Mouse (Mus musculus): Measurements from ENCODE around the gene Cpeb1.
"Not testable (repeated sequence)": the region's sequence is repeated elsewhere in the genome, so short reads cannot be mapped to it uniquely, and the experiment has no call there.

Cpeb1 gene

DNA sequence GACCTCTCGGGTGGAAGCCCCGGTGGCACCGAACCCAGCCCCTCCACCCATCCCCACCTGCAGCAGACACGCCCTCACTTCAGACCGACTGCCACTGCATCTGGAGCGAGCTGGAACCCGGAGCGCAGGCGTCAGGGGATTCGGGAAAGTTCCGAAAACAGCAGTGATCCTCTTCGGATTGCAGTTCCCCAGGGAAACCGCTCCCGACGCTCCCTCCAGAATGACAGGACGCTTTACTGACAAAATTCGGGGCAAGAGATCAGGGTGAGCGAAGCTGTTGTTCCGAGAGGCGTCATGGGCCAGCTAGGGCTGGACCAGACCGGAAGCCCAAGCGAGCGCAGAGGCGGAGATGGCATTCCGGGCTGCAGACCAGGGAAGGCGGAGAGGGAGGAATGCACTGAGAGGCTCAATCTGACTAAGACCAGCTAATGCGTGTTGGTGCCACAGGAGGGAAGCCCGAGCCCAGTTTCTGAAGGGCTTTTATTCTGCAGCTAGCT, at the start of gene Cpeb1:
Gene Cpeb1, minus strand, starts transcription at position 311 of the 497 bp plus-strand sequence.
- peak; percentile 32 for DNase-seq (ENCODE audit: low spot score)

DNA sequence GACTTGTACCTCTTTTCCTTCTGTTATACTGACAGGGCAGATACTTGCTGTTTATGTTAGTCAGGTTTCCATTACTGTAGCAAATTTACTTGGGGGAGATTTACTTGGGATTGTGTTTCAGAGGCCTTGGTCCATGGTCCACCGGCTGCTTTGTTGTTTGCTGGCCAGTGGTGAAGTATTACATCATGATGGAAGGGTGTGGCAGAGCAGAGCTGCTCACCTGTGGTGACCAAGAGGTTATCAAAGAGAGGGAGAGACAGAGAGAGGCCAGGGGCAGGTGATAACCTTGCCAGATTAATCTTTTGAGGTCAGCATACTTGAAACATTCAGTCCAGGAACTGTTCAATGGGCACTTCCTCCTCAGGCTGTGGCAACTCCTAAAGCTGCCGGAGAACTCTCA, 45.8 kb upstream of the Cpeb1 start:
- DNase-seq (ENCODE audit: low spot score): peak; percentile 53

DNA sequence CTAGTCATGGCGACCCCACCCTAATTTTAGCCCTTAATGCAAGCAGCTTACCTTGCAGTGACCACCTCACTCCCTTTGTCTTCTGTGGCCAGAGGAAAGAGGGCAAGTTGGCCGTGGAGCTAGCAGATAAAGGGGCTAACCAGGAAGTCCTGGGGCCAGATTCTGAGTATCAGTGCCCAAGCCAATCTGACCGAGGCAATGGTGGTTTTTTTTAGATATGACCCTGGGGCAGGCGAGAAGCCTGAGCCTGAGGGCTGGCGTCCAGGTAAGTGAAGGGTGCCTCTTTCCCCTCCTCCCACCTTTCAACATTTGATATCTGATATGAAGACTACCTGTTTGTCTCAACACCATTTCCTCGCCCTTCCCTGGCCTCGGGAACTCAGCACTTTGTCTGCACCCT, 42.9 kb upstream of the Cpeb1 start, which contains the start of gene BC048679:
Gene BC048679, minus strand, starts transcription at position 101 of the 400 bp plus-strand sequence.
- DNase-seq (ENCODE audit: low spot score): no peak

GRCm38 (mm10) chr7:81497171-81497570, 41.9 kb upstream of the Cpeb1 start:
- DNase-seq (ENCODE audit: low spot score): no peak

GRCm38 (mm10) chr7:81493331-81494021, 38.2 kb upstream of the Cpeb1 start, which contains the start of gene Ap3b2:
Ap3b2 (minus strand) TSS chr7:81493925.
- DNase-seq (ENCODE audit: low spot score): peak; percentile 75

GRCm38 (mm10) chr7:81492628-81493027, 37.4 kb upstream of the Cpeb1 start:
- DNase-seq (ENCODE audit: low spot score): no peak

GRCm38 (mm10) chr7:81489649-81490048, 34.4 kb upstream of the Cpeb1 start:
- DNase-seq (ENCODE audit: low spot score): no peak

DNA sequence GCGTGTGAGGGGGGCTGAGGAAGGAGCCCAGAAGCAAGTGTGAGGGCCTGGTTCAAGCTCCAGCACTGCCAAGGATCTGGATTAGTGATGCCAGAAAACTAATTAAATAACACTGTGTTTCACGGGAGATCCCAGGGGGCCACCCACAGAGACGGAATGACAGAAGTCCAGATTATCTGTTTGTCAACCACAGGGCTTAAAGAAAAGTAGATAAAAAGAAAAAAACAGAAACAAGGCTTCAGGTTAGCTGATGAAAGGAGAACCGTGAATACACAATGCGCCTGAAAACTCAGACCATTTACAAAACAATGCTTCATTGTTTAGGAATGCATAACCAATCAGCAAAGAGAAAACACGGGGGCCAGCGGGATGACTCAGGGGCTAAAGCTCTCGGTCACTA, 25.5 kb upstream of the Cpeb1 start:
- DNase-seq (ENCODE audit: low spot score): no peak

DNA sequence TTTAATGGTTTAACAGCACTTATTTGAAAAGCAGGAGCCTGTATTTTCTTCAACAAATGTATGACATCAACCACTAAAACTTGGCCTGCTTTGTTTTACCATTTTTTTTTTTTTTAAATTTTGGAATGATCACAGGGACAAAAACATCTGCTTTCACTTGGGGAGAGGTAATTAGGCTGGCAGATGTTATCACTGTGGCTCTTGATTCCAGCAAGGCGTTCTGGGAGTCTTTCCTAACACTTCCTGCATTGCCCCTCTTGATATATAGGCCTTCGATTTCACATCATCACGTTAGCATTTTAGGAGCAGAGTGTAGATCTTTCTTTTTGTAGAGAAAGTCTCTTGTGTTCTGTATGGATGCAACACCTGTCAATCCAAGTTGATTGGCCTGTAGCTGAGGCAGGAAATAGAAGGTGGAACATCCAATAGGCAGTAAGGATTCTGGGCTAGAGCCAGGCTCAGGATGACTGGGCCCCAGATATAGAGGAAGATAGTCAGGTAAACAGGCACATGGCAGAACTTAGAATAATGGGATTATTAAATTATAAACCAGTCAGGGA, 24.3 kb upstream of the Cpeb1 start:
- DNase-seq (ENCODE audit: low spot score): no peak

- DNase-seq (ENCODE audit: low spot score): not testable (repeated sequence)
Measured at GRCm38 (mm10) chr7:81478261-81478660, 23.0 kb upstream of the Cpeb1 start.

GRCm38 (mm10) chr7:81476833-81477232, 21.6 kb upstream of the Cpeb1 start:
- DNase-seq (ENCODE audit: low spot score): peak; percentile 7

DNA sequence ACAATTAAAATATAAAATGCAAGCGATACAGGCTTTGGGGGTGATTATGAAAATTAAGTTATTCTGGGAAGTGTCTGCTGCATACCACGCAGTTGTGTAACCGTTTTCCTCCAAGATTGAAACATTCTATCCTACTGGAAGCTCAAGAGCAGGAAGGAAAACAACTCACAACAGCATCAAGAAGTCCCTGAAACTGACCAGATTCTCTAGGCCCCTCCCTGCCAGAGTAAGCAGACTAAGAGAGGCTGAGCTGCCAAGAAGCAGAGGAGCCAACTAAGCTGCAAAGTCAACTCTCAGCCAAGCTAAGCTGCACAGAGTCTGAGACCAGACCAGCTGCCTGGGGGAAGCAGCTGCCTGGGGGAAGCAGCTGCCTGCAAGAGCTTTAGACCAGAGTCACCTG, 20.0 kb upstream of the Cpeb1 start:
- DNase-seq (ENCODE audit: low spot score): no peak

GRCm38 (mm10) chr7:81464906-81465450, 9.7 kb upstream of the Cpeb1 start:
- DNase-seq (ENCODE audit: low spot score): no peak

DNA sequence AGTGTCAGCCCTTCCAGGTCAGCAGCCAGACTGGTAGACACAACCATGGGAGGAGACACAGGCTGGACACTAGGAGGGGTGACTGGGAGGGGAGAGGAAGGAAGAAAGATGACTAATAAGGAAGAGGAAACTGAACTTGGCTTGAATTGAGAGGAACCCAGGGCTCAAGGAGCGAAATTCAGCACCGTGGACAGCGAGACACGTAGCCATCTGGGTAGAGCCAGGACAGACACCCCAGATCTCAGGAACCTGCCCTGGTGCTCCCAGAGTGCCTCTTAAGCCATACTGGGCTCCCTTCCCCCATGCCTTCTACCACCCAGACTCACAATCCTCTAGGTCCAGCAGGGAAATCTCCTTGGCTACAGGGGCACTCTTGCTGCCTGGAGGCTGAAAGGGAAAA, 8.9 kb upstream of the Cpeb1 start:
- peak; percentile 21 for DNase-seq (ENCODE audit: low spot score)

GRCm38 (mm10) chr7:81462815-81463214, 7.5 kb upstream of the Cpeb1 start:
- DNase-seq (ENCODE audit: low spot score): no peak

GRCm38 (mm10) chr7:81454331-81455039, 780 bp downstream of the Cpeb1 start:
- DNase-seq (ENCODE audit: low spot score): peak; percentile 59

DNA sequence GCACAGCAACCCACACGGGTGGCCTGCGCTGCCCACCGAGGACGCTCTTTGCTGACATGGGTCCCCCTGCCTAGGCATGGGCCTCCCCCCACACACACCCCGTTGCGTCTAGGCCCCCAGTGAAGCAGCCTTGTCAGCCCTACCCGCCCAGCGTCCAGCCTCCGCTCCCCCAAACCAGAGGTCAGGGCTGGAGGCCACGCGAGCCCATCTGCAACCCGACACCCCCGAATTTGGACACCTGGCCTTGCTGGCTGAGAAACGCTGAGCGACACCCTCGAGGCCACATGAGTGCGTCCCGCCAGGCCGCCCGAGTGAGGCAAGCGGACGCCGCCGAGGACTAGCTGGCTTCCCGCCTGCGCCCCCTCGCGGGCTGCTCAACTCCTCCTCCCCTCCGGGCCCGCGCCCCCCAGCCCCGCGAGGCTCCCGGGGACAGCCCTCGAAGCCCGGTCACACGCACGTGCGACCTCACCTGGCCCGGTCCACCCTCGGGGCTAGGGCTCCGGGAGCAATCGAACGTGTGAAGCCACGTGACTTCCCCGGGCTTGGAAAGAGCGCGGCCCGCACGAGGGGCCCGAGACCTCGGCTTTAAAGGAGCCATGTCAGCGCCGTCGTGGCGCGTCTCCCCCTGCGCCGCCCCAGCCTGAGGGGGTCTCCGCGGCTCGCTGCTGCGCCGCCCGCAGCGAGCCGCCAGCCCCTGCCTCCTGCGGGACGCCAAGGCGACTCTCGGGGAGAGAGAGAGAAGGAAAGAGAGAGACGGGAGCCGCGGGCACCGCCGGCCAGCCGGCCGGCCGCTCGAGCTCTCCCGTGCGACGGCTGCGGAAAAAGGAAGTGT, 1.6 kb downstream of the Cpeb1 start:
- DNase-seq (ENCODE audit: low spot score): peak; percentile 35

- DNase-seq (ENCODE audit: low spot score): peak; percentile 11
Measured at GRCm38 (mm10) chr7:81452971-81453441, 2.3 kb downstream of the Cpeb1 start.

- no peak for DNase-seq (ENCODE audit: low spot score)
Measured at GRCm38 (mm10) chr7:81398957-81399356, 56.3 kb downstream of the Cpeb1 start.

- no peak for DNase-seq (ENCODE audit: low spot score)
Measured at GRCm38 (mm10) chr7:81379363-81379762, 75.9 kb downstream of the Cpeb1 start.

GRCm38 (mm10) chr7:81372337-81372920, 82.8 kb downstream of the Cpeb1 start:
- peak; percentile 9 for DNase-seq (ENCODE audit: low spot score)

Data from yolk sac, embryonic 10.5 days (tissue).